ENCODE assay signal across 15 mouse cellular contexts in the genomic region with DNA sequence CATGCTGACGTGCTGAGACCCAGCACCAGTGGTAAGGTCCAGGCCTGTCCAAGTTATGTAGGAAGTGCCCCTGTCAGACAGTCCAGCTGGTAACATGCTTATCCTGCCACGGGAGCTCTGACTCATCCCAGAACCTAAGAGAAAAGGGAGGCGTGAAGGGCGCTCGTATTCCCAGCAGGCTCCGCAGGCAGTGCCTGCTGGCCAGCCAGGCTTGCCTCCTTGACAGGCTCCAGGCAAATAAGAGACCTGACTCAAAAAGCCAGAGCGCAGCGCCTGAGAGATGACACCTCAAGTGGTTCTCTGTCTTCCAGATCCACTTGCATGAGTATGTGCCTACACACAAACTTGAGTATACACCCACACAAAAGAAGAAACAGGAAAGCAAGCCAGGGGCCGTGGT. TPM values are rescaled to one million over a fixed set of nuclear protein-coding genes. Genes with fewer than 3 reads are reported as not detected.
DNase-seq lines count a peak whose midpoint lies in the region; ATAC-seq lines count a peak whose summit lies in the region.
"Had no signal": no experiment of that assay in that cellular context is flagged by ENCODE, and none has a peak within 500 bp of the region (broad histone marks: within the 10 kb centered on the region; RNA-seq: fewer than 3 reads in every experiment).

No protein-coding gene starts in this region.

- no peak overlapping the region for H3K4me2 ChIP-seq in heart, embryonic 12.5 days
- H3K4me2 ChIP-seq in limb, embryonic 11.5 days (ENCODE audit: low read depth, severe bottlenecking) = peak overlapping the region; percentile 7; the same call in 1 of the 2 replicates
- H3K4me2 ChIP-seq in kidney, embryonic 16.5 days (replicated peaks; ENCODE audit: low read depth, low read length) = no peak overlapping the region
- H3K4me2 ChIP-seq: forebrain, embryonic 13.5 days; liver, embryonic 13.5 days; midbrain, embryonic 12.5 days had no signal

- 58% methylated on average over 9 of the region's 9 CpGs for WGBS in heart, embryonic 12.5 days
- 82% methylated on average over 9 of the region's 9 CpGs for WGBS in limb, embryonic 11.5 days
- WGBS in kidney, embryonic 16.5 days = 73% methylated on average over 9 of the region's 9 CpGs

- H3K36me3 ChIP-seq in heart, embryonic 12.5 days = peaks cover 83% of the 10 kb centered on the region
- H3K36me3 ChIP-seq in limb, embryonic 11.5 days (ENCODE audit: control insufficient read depth, insufficient read depth, low read length) = peaks cover 9% of the 10 kb centered on the region; the same call in 1 of the 2 replicates
- H3K36me3 ChIP-seq in kidney, embryonic 16.5 days (ENCODE audit: insufficient read depth, low read length) = peaks cover 22% of the 10 kb centered on the region

- H3K27me3 ChIP-seq in heart, embryonic 12.5 days (replicated peaks) = no peaks in the 10 kb centered on the region
- H3K27me3 ChIP-seq in limb, embryonic 11.5 days (ENCODE audit: control insufficient read depth, insufficient read depth, low read length) = no peaks in the 10 kb centered on the region
- no peaks in the 10 kb centered on the region for H3K27me3 ChIP-seq in kidney, embryonic 16.5 days (ENCODE audit: insufficient read depth, low read length)
- H3K27me3 ChIP-seq: forebrain, embryonic 13.5 days; liver, embryonic 13.5 days; midbrain, embryonic 12.5 days; Patski had no signal

- DNase-seq in heart, adult 18-20 months = no peak
- DNase-seq in 3T3-L1 (ENCODE audit: low read depth, low spot score) = peak; percentile 93
- peak; percentile 84 for DNase-seq in brain, adult 2 months (ENCODE audit: low read depth, low spot score)
- DNase-seq in limb, embryonic 11.5 days (ENCODE audit: low spot score) = no peak
- DNase-seq in urinary bladder, postnatal 25 days (ENCODE audit: low spot score) = no peak
- DNase-seq in retina, postnatal 1 day = no peak
- DNase-seq: cerebellum, postnatal 10 days; layer of hippocampus, adult 9-11 months; liver, embryonic 13.5 days; lung, postnatal 10 days had no signal

- no peak overlapping the region for H3K9ac ChIP-seq in heart, embryonic 12.5 days
- no peak overlapping the region for H3K9ac ChIP-seq in limb, embryonic 11.5 days (ENCODE audit: low read length)
- H3K9ac ChIP-seq in kidney, embryonic 16.5 days (replicated peaks; ENCODE audit: low read length) = no peak overlapping the region
- H3K9ac ChIP-seq: forebrain, embryonic 13.5 days; liver, embryonic 13.5 days; midbrain, embryonic 12.5 days had no signal

- no peak overlapping the region for H3K27ac ChIP-seq in heart, embryonic 12.5 days (ENCODE audit: poor library complexity, severe bottlenecking)
- no peak overlapping the region for H3K27ac ChIP-seq in limb, embryonic 11.5 days (replicated peaks; ENCODE audit: low read depth, low read length)
- no peak overlapping the region for H3K27ac ChIP-seq in kidney, embryonic 16.5 days (ENCODE audit: low read length)
- H3K27ac ChIP-seq: forebrain, embryonic 13.5 days; liver, embryonic 13.5 days; midbrain, embryonic 12.5 days had no signal

- H3K4me3 ChIP-seq in heart, embryonic 12.5 days = no peak overlapping the region
- H3K4me3 ChIP-seq in limb, embryonic 11.5 days (ENCODE audit: low read depth, low read length) = no peak overlapping the region
- no peak overlapping the region for H3K4me3 ChIP-seq in kidney, embryonic 16.5 days (ENCODE audit: low read length)
- H3K4me3 ChIP-seq: forebrain, embryonic 13.5 days; liver, embryonic 13.5 days; midbrain, embryonic 12.5 days had no signal

- H3K4me1 ChIP-seq in heart, embryonic 12.5 days (replicated peaks) = peaks cover 12% of the 10 kb centered on the region; the same call in 1 of the 2 replicates
- 0 out of 2 replicates have a peak, but pooled peaks cover 2% of the 10 kb centered on the region for H3K4me1 ChIP-seq in limb, embryonic 11.5 days (ENCODE audit: control insufficient read depth, insufficient read depth, low read length)
- H3K4me1 ChIP-seq in kidney, embryonic 16.5 days (ENCODE audit: insufficient read depth, low read length) = 0 out of 2 replicates have a peak, but pooled peaks cover 3% of the 10 kb centered on the region
- H3K4me1 ChIP-seq: forebrain, embryonic 13.5 days; liver, embryonic 13.5 days; midbrain, embryonic 12.5 days had no signal

- ATAC-seq in heart, embryonic 12.5 days (ENCODE audit: insufficient number of reproducible peaks, low FRiP score) = peak; percentile 16; the same call in 1 of the 2 replicates
- no peak for ATAC-seq in limb, embryonic 11.5 days (ENCODE audit: insufficient number of reproducible peaks, low FRiP score, low TSS enrichment, low read depth)
- ATAC-seq in kidney, embryonic 16.5 days (ENCODE audit: low FRiP score, low TSS enrichment) = no peak
- ATAC-seq: forebrain, embryonic 13.5 days; Patski had no signal

- H3K9me3 ChIP-seq in heart, embryonic 12.5 days (replicated peaks) = no peaks in the 10 kb centered on the region
- no peaks in the 10 kb centered on the region for H3K9me3 ChIP-seq in limb, embryonic 11.5 days (ENCODE audit: control insufficient read depth, low read length)
- no peaks in the 10 kb centered on the region for H3K9me3 ChIP-seq in kidney, embryonic 16.5 days (ENCODE audit: low read length)
- H3K9me3 ChIP-seq: forebrain, embryonic 13.5 days; liver, embryonic 13.5 days; midbrain, embryonic 12.5 days had no signal

RNA-seq across cellular contexts. Expression of gene Tmed1, which starts 15.3 kb away (rescaled TPM):
- polyA plus RNA-seq in heart, embryonic 12.5 days (2016; fragmentation: Nextera tagmentation; extraction: Ambion mirVana) = 89.4 and 92.3 TPM in 2 replicates
- total RNA-seq in heart, adult 18-20 months (2021) = 10 to 100 TPM; 45.3 to 50.9 TPM
- polyA plus RNA-seq in limb, embryonic 11.5 days (2014; fragmentation: Nextera tagmentation; extraction: Ambion mirVana) = 97.0 and 99.6 TPM in 2 replicates
- 147 and 151 TPM in 2 replicates for polyA plus RNA-seq in kidney, embryonic 16.5 days (2015; fragmentation: Nextera tagmentation; extraction: Ambion mirVana)

RNA-seq across cellular contexts. Expression of gene AB124611, which starts 31.2 kb away (rescaled TPM):
- 1.4 and 1.6 TPM in 2 replicates for polyA plus RNA-seq in heart, embryonic 12.5 days (2016; fragmentation: Nextera tagmentation; extraction: Ambion mirVana)
- 1 to 10 TPM; 1.2 to 2.9 TPM for total RNA-seq in heart, adult 18-20 months (2021)
- polyA plus RNA-seq in limb, embryonic 11.5 days (2014; fragmentation: Nextera tagmentation; extraction: Ambion mirVana) = 2.5 and 3.2 TPM in 2 replicates
- polyA plus RNA-seq in kidney, embryonic 16.5 days (2015; fragmentation: Nextera tagmentation; extraction: Ambion mirVana) = 3.5 and 4.5 TPM in 2 replicates
- polyA plus RNA-seq: Patski had no signal

RNA-seq across cellular contexts. Expression of gene Carm1, which starts 52.0 kb away (rescaled TPM):
- polyA plus RNA-seq in heart, embryonic 12.5 days (2016; fragmentation: Nextera tagmentation; extraction: Ambion mirVana) = 49.9 and 53.8 TPM in 2 replicates
- 10 to 100 TPM; 57.7 to 61.2 TPM for total RNA-seq in heart, adult 18-20 months (2021)
- polyA plus RNA-seq in limb, embryonic 11.5 days (2014; fragmentation: Nextera tagmentation; extraction: Ambion mirVana) = 78.9 and 93.7 TPM in 2 replicates
- 27.1 and 32.1 TPM in 2 replicates for polyA plus RNA-seq in kidney, embryonic 16.5 days (2015; fragmentation: Nextera tagmentation; extraction: Ambion mirVana)

Comparison
In these comparisons a context has a peak if more than half of its experiments do, and no peak if none do; other contexts are left out.
1. DNase-seq: peak in 3T3-L1 (single experiment) and brain, adult 2 months (single experiment); none in heart, adult 18-20 months (0 of 2), limb, embryonic 11.5 days (single experiment), urinary bladder, postnatal 25 days (single experiment) and retina, postnatal 1 day (single experiment).